Mouse (Mus musculus) myocyte (in vitro differentiated cells): ENCODE measurements around the gene Alyref2. TPM values are rescaled to one million over a fixed set of nuclear protein-coding genes. Genes with fewer than 3 reads are reported as not detected.
A peak's percentile ranks its signal among the peaks of the same experiment; 100 is the strongest.

Experiments used
- H3K27me3 ChIP-seq: one replicate; pipeline ENCODE4 v1.6.1; 2011; ENCODE audit not compliant: control insufficient read depth, insufficient read depth, insufficient read length
- H3K36me3 ChIP-seq: one replicate; pipeline ENCODE4 v1.6.1; 2011; ENCODE audit not compliant: control insufficient read depth, insufficient read depth
- H3K4me2 ChIP-seq: one replicate; pipeline ENCODE4 v1.6.1; 2011; ENCODE audit warnings: low read depth, control low read depth
- H3K4me3 ChIP-seq: one replicate; pipeline ENCODE4 v1.5.1; 2011; ENCODE audit warnings: mild to moderate bottlenecking, control low read depth, moderate library complexity
- H3K79me2 ChIP-seq: one replicate; pipeline ENCODE4 v1.6.1; 2011; ENCODE audit not compliant: control insufficient read depth, insufficient read depth
- H3ac ChIP-seq: one replicate; pipeline ENCODE4 v1.6.1; 2011; ENCODE audit not compliant: control insufficient read depth, insufficient read length
- CEBPB ChIP-seq: IDR thresholded peaks from 2 replicates; pipeline ENCODE4 v1.6.1; 2011; ENCODE audit warnings: mild to moderate bottlenecking, moderate library complexity; ENCODE audit not compliant: poor library complexity, insufficient read depth, severe bottlenecking
- E2F4 ChIP-seq: IDR thresholded peaks from one replicate; pipeline ENCODE4 v1.6.1; 2011; ENCODE audit warnings: mild to moderate bottlenecking, control low read depth, moderate library complexity; ENCODE audit not compliant: insufficient read depth
- MAX ChIP-seq: IDR thresholded peaks from one replicate; pipeline ENCODE4 v1.6.1; 2011; ENCODE audit warnings: low read depth, mild to moderate bottlenecking, control low read depth
- MYOD1 ChIP-seq, 3 experiments: IDR thresholded peaks; one replicate each; pipeline ENCODE4 v1.6.1; 2011; ENCODE audit warnings: control low read depth in 2 of 3, low read depth in 2 of 3, mild to moderate bottlenecking in 2 of 3, moderate library complexity in 1 of 3; ENCODE audit not compliant: insufficient read length in 2 of 3, control insufficient read depth in 1 of 3
- MYOG ChIP-seq, 3 experiments: IDR thresholded peaks; one replicate each; pipeline ENCODE4 v1.6.1; 2011; ENCODE audit warnings: control low read depth in 2 of 3, low read depth in 2 of 3, mild to moderate bottlenecking in 2 of 3; ENCODE audit not compliant: insufficient read length in 2 of 3, control insufficient read depth in 1 of 3, insufficient read depth in 1 of 3
- POLR2A ChIP-seq: IDR thresholded peaks from one replicate; pipeline ENCODE4 v1.6.1; 2011; ENCODE audit warnings: low read depth, mild to moderate bottlenecking, control low read depth, moderate library complexity; ENCODE audit not compliant: insufficient read length
- POLR2AphosphoS2 ChIP-seq: IDR thresholded peaks from one replicate; pipeline ENCODE4 v1.6.1; 2011; ENCODE audit warnings: low read depth, control low read depth; ENCODE audit not compliant: insufficient read length
- REST ChIP-seq: IDR thresholded peaks from one replicate; pipeline ENCODE4 v1.6.1; 2011; ENCODE audit warnings: mild to moderate bottlenecking, control low read depth, moderate library complexity; ENCODE audit not compliant: insufficient read depth, insufficient read length
- SRF ChIP-seq: IDR thresholded peaks from one replicate; pipeline ENCODE4 v1.6.1; 2011; ENCODE audit warnings: low read depth; ENCODE audit not compliant: control insufficient read depth, insufficient read length
- TCF12 ChIP-seq: IDR thresholded peaks from one replicate; pipeline ENCODE4 v1.6.1; 2011; ENCODE audit warnings: mild to moderate bottlenecking, control low read depth; ENCODE audit not compliant: poor library complexity, insufficient read depth, severe bottlenecking
- TCF3 ChIP-seq: IDR thresholded peaks from one replicate; pipeline ENCODE4 v1.6.1; 2011; ENCODE audit warnings: low read depth, control low read depth; ENCODE audit not compliant: insufficient read length
- USF1 ChIP-seq: IDR thresholded peaks from one replicate; pipeline ENCODE4 v1.6.1; 2011; ENCODE audit warnings: low read depth, mild to moderate bottlenecking, control low read depth, moderate library complexity
- polyA plus RNA-seq: library from polyadenylated mRNA; unstranded; fragments of >200 nt; fragmentation: generic; extraction: Trizol; gene quantifications from one replicate; pipeline ENCODE4 v1.2.1, GENCODE M21; 2012; ENCODE audit warnings: missing spikeins

The Alyref2 gene
- 6.6 TPM for polyA plus RNA-seq

DNA sequence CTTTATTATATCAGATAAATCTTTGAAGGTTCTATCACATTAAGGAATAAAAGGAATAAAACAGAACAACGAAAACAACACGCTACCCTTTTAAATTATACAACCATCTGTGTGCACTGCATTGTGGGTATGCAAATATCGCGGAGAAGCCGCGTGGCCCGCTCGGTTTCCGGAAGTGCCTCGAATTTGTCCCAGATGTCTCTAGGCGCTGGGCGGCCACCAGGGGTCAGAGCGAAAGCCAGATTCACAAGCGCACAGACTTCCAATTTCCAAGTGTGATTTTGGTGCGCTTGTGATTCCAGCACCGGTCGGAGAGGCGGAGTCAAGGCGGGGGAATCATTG lies at the start of gene Alyref2:
Alyref2 (plus strand) TSS at position 229 of the 342 bp plus-strand sequence.
- Histone ChIP-seq H3K36me3 (no peaks in the 10 kb centered on the region), H3K4me3 (peak within 1 kb of the TSS; percentile 66), H3ac (peak within 1 kb of the TSS; percentile 17), H3K4me2 (peak within 1 kb of the TSS; percentile 77), H3K27me3 (no peaks in the 10 kb centered on the region), H3K79me2 (peaks cover 3% of the 10 kb centered on the region)
- peak; percentile 25 for TF ChIP-seq USF1
- TF ChIP-seq SRF: peak; percentile 21
- TF ChIP-seq MYOG (IDR thresholded peaks at IDR 0.05; ENCODE audit: control insufficient read depth in 1 of 3, insufficient read depth in 1 of 3, insufficient read length in 2 of 3, low read depth in 2 of 3): peak in 1 of 3 experiments; percentile 40
- no peak for TF ChIP-seq POLR2A

DNA sequence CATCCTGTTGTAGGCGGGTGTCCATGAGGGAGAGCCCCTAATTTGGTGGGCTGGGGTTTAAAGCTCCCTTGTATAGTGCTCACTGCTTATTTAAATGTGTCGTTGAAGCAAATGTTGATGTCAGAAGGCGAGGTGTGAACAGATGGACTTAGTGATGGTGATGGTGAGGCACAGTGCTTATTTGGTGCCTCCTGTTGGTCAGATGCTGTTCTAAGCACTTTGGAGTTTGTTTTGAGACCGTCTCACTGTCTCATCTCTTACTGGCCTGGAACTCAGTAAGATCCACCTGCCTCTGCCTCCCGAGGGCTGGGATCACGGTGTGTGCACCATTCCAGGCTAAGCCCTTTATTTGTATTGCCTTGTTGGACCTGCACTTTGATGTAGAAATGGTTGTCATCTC lies 48.4 kb upstream of the Alyref2 start:
- Histone ChIP-seq H3K36me3 (no peaks in the 10 kb centered on the region), H3K27me3 (no peaks in the 10 kb centered on the region), H3K4me3 (no peak overlapping the region), H3K4me2 (no peak overlapping the region), H3K79me2 (no peaks in the 10 kb centered on the region), H3ac (no peak overlapping the region)
- no peak for TF ChIP-seq TCF3
- TF ChIP-seq MYOD1 (IDR thresholded peaks at IDR 0.05; ENCODE audit: control insufficient read depth in 1 of 3, insufficient read length in 2 of 3, low read depth in 2 of 3): no peak
- no peak for TF ChIP-seq POLR2AphosphoS2
- TF ChIP-seq USF1: no peak
- no peak for TF ChIP-seq POLR2A
- no peak for TF ChIP-seq TCF12
- no peak for TF ChIP-seq SRF
- no peak for TF ChIP-seq REST
- no peak for TF ChIP-seq E2F4

GRCm38 (mm10) chr1:171457568-171457967 lies 45.7 kb upstream of the Alyref2 start:
- Histone ChIP-seq H3K79me2 (no peaks in the 10 kb centered on the region), H3ac (no peak overlapping the region), H3K4me2 (no peak overlapping the region), H3K4me3 (no peak overlapping the region), H3K27me3 (no peaks in the 10 kb centered on the region), H3K36me3 (peaks cover 4% of the 10 kb centered on the region)
- TF ChIP-seq MYOG (IDR thresholded peaks at IDR 0.05; ENCODE audit: control insufficient read depth in 1 of 3, insufficient read depth in 1 of 3, insufficient read length in 2 of 3, low read depth in 2 of 3) (no peak), REST (no peak), CEBPB (no peak), POLR2AphosphoS2 (no peak), USF1 (no peak), MYOD1 (IDR thresholded peaks at IDR 0.05; ENCODE audit: control insufficient read depth in 1 of 3, insufficient read length in 2 of 3, low read depth in 2 of 3) (no peak), SRF (no peak), E2F4 (no peak), MAX (no peak), POLR2A (no peak), TCF12 (no peak), TCF3 (no peak)

- H3K4me3 ChIP-seq: no peak overlapping the region
- TF ChIP-seq TCF3: no peak
- TF ChIP-seq TCF12: no peak
- TF ChIP-seq E2F4: no peak
- TF ChIP-seq SRF: no peak
- TF ChIP-seq USF1: no peak
- TF ChIP-seq CEBPB: no peak
- no peak for TF ChIP-seq MAX
- no peak for TF ChIP-seq POLR2A
- TF ChIP-seq REST: no peak
- no peak for TF ChIP-seq MYOD1 (IDR thresholded peaks at IDR 0.05; ENCODE audit: control insufficient read depth in 1 of 3, insufficient read length in 2 of 3, low read depth in 2 of 3)
- no peak for TF ChIP-seq POLR2AphosphoS2
- no peak for TF ChIP-seq MYOG (IDR thresholded peaks at IDR 0.05; ENCODE audit: control insufficient read depth in 1 of 3, insufficient read depth in 1 of 3, insufficient read length in 2 of 3, low read depth in 2 of 3)
These were observed 43.5 kb upstream of the Alyref2 start for GRCm38 (mm10) chr1:171459791-171460190.

GRCm38 (mm10) chr1:171460551-171461503 lies 42.5 kb upstream of the Alyref2 start:
- Histone ChIP-seq H3ac (no peak overlapping the region), H3K36me3 (peaks cover 4% of the 10 kb centered on the region), H3K79me2 (no peaks in the 10 kb centered on the region), H3K4me2 (no peak overlapping the region), H3K4me3 (no peak overlapping the region), H3K27me3 (no peaks in the 10 kb centered on the region)
- no peak for TF ChIP-seq TCF12
- no peak for TF ChIP-seq POLR2A
- no peak for TF ChIP-seq POLR2AphosphoS2
- TF ChIP-seq REST: no peak

More at GRCm38 (mm10) chr1:171459791-171460190, 43.5 kb upstream of the Alyref2 start:
- Histone ChIP-seq H3K4me2 (no peak overlapping the region), H3ac (no peak overlapping the region), H3K27me3 (no peaks in the 10 kb centered on the region), H3K36me3 (peaks cover 4% of the 10 kb centered on the region), H3K79me2 (no peaks in the 10 kb centered on the region)
